Mouse (Mus musculus) brain, embryonic 18.5 days (tissue): ENCODE measurements at regions not wholly inside any gene's neighbourhood (a gene's known extent, or its start where the extent isn't known, plus 50 kb on each side); places are given as distances from the start of the nearest gene placed in this dataset.

Experiments used
- DNase-seq: peaks from one replicate; pipeline ENCODE4 v3.0.0-alpha.2; 2012; ENCODE audit warnings: low read depth, low spot score

GRCm38 (mm10) chr13:30042689-30043320, 56.9 kb upstream of the E2f3 start:
- DNase-seq: no peak

- DNase-seq: no peak
Measured at GRCm38 (mm10) chr13:30041501-30042295, 55.8 kb upstream of the E2f3 start.

- no peak for DNase-seq
Measured at GRCm38 (mm10) chr13:30040288-30040687, 54.4 kb upstream of the E2f3 start.

- no peak for DNase-seq
Measured at GRCm38 (mm10) chr13:30039791-30040190, 53.9 kb upstream of the E2f3 start.

GRCm38 (mm10) chr13:30036561-30036960, 50.7 kb upstream of the E2f3 start:
- DNase-seq: no peak

- no peak for DNase-seq
Measured at GRCm38 (mm10) chr13:30036071-30036470, 50.2 kb upstream of the E2f3 start.
